Mouse (Mus musculus) kidney, postnatal 25 days (tissue): ENCODE results near the gene Ccdc120.

ENCODE experiments used
- DNase-seq, 2 experiments: peaks; one replicate each; pipeline ENCODE4 v3.0.0; 2021; ENCODE audit warnings: mixed read lengths in 2 of 2

Gene Ccdc120

DNA sequence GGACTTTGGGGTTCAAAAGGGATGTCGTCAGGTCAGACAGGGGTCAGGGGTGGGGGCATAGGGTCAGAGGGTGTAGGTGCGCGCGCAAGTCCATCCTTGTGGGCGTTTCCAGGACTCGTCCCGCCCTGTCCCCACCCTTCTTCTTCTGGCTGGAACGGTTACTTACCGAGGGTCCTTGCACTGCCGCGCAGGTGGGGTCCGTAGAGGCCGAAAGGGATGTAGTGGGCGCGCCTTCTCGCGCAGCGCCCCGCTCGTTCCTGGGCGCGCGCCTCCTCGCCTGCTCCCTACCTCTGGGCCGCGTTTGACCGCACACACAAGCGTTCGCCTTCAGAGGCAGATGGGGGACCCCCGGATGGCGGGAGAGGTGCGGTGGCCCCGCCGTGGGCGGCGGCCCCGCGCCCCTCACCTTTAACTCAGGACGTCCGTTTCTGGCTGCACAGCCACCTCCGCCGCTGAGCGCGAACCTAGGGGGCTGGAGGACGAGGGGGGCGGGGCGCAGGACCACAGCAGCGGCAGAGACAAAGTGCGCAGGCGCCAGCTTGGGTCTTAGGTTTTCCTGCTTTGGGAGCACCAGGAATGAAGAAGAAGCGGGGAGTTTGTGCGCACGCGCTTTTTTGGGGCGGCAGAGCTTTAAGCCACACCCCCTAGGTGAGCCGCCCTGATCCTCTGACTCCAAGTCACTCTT is at the start of gene Ccdc120:
TSS of gene Ccdc120 (minus strand) at position 474 of the 685 bp plus-strand sequence.
- peak; percentile 84 to 87 for DNase-seq

DNA sequence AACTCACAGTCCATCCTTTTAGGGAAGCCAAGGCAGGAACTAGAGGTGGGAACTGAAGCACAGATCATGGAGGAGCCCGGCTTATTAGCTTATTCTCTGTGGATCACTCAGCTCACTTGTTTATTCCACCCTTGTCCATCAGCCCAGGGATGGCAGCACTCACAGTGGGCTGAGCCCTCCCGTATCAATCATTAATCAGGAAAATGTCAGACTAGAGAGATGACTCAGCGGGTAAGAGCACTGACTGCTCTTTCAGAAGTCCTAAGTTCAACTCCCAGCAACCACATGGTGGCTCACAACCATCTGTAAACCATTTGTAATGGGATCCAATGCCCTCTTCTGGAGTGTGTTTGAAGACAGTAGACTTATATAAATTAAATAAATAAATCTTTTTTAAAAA is 46.6 kb upstream of the Ccdc120 start:
- DNase-seq, result peak; percentile 28 to 60

DNA sequence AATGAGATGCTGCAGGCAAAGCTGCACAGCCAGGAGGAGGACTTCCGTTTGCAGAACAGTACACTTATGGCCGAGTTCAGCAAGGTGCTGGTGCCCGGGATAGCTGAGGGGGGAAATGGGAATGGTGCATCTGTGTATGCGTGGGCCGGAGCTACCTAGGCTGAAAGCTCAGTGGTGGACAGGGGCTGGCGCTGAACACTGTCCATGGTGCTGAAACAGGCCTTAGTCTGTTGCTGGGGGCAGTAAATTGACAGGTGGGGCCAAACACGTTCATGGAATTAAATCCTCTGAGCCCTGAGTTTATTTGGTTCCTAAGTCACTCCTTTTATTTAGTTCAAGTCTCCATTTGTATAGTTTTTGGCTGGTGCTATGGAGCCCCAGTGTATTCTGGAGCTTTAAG is 44.3 kb upstream of the Ccdc120 start:
- peak; percentile 56 to 58 for DNase-seq

DNA sequence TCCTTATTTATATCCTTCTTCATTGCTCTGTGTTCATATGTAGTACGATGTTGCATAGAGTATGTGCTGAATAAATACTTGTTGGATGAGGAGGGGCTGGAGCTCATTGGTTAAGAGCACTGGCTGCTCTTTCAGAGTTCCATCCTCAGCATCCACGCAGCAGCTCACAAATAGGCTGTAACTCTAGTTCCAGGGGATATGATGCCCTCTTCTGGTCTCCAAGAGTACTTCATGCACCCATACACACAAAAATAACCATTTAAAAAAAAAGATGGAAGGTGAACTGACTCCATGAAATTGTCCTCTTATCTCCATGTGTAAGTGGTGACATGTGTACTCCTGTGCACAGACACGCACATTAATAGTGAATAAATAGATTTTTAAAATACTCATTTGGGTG is 42.7 kb upstream of the Ccdc120 start:
- peak in 1 of 2 experiments; percentile 9 for DNase-seq

DNA sequence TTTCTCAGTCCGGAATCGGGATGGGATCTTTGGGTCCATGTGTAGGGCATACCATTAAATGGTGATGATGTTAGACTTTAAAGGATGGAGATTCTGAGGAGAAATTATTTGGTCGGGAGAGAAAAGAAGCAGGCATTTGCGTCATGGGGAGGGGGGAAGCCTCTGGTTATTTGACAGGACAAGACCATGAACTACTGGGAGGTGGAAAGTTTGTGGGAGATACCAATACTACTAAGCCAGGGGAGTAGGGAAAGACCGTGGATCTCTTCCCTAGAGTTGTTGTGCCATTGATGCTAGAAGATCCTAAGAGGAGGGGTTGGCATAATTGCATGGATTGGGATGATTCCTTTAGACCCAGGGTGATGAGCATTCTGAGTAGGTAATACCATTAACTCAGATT is 39.6 kb upstream of the Ccdc120 start:
- no peak for DNase-seq

DNA sequence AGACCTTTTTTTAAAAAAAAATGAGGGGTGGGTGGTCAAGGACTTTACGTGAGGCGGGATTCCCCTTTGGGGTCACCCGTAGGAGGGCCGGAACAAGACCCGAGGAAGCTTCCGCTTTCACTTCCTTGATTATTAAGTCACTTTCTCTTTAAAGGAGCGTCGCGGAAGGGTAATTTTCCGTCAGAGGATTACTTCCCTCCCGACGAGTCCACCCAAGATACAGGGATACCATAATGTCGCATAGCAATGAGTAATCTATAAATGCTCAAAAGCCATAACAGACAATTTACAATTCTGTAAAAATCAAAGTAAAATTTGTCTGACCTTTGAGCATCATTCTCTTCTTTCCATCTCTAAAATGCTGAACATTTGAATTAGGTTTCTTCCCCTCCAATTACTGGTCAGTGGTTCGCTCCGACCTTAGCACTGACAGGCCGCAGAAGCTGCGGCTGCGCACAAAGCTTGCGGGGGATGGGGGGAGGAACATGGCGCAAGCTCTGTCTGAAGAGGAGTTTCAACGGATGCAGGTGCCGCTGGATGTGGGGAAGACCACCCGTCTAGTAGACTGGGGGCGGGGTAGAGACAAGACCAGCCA is 38.9 kb upstream of the Ccdc120 start, which contains the start of gene Gripap1:
TSS of gene Gripap1 (plus strand) at position 224 of the 595 bp plus-strand sequence.
- DNase-seq, result peak; percentile 76 to 86

DNA sequence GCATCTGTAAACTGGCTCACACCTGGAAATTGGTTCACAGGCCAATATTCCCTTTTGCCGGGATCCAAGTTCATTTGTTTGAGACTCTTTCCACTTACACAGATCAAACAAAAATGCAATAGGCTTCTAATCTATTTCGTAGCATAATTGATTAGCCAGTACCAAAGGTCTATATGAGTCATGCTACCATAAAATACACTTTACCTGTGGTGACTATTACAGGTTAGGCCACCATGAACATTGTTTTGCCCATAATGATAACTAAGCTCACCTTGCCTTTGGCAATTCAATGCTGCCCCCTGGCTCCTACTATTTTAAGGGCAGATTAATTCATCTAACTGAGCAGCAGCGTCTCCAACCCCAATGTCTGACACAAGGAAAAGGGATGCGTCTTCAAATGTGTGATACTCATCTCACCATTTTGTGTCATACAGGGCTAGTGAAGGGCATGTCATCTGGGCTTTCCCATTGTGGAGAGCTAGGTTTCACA is 31.9 kb upstream of the Ccdc120 start:
- DNase-seq, result no peak

DNA sequence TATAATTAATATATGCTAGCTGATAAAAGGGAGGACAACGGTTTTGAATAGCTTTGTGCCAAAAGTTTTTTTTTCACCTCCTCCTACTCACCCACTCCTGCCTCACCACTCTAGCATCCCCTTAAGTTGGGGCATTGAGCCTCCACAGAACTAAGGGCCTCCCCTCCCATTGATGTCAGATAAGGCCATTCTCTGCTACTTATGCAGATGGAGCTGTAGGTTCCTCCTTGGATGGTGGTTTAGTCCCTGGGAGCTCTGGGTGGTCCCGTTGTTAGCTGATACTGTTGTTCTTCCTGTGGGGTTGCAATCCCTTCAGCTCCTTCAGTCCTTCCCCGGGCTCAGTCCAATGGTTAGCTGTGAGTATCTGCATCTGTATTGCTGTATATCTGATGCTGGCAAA is 28.6 kb upstream of the Ccdc120 start:
- DNase-seq, result no peak

DNA sequence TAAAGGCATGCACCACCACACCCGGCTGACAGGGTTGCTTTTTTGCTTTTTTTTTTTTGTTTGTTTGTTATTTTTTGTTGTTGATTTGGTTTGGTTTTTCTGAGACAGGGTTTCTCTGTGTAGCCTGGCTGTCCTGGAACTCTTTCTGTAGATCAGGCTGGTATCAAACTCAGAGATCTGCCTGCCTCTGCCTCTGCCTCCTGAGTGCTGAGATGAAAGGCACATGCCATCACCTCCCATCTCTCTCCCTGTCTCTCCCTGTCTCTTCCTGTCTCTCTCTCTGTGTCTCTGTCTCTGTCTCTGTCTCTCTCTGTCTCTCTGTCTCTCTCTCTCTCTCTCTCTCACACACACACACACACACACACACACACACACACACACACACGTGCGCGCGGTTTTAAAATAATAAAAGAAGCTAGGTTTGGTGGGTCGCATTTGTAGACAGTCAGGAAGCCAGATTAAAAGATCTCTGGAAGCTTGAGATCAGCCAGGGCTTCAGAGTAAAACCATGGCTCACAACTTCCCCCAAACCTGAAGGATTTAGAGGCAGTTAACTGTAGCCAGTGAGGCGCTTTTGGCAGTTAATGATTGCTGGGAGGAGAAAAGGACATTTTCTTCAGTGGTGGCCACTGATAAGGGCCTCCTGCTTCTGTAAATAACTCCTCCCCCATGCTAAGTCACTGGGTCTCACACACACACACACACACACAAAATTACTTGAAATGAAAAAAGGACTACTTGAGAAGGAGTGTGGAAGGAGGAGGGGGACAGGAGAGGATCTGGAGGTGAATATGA is 27.9 kb upstream of the Ccdc120 start:
- DNase-seq, result no peak

DNA sequence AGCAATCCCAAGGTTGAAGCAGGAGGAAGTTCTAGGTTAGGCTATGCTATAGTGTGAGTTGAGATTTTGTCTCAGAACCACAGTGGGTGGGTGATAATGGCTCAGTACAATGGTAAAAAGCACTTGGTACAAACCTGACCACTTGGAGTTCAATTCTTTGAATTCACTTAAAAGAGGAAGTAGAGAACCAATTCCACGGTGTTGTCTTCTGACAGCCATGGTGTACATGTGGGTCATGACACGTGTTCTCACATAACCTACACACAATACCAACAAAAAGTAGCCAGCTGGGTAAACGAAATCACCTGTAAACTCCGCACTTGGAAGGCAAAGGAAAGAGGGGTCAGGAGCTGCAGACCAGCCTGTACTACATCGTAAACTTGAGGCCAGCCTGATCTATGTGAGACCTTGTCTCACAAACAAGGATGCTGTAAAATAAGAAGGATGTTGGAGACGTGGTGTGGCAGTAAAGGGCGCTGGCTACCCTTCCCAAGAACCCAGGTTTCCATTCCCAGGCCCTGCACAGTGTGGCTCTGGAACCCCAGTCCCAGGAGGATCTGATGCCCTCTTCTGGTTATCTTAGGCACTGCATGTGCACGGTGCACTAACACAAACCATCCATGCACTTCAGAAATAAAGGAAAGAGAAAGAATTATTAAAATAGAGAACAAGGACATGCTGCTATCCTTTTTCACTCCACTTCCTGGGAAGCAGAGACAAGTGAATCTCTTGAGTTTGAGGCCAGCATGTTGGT is 25.8 kb upstream of the Ccdc120 start:
- peak in 1 of 2 experiments; percentile 74 for DNase-seq

DNA sequence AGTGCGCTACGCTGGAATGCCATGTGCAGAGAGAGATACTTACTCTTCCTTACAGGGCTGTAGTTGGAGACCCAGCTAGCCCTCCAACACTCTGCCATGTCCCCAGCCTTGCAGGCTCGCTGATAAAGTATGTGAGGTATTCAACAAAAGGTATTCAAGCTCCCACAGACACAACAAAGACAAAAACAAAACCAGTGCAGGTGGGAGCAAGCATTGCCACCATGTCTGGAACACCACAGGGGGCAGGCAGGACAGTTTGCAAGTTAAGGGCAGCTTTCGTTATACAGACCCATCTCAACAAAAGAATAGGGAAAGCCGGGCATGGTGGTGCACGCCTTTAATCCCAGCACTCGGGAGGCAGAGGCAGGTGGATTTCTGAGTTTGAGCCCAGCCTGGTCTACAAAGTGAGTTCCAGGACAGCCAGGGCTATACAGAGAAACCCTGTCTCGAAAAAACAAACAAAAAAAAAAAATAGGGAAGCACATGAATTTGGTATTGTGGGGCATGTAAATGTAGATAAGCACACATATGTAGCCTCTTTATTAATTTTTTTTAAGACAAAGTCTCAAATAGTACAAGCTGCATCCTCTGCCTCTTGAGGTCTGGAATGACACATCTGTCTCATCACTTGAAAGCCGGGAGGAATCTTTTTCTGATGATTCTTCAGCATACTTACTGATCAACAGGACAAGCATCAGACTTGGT is 24.9 kb upstream of the Ccdc120 start:
- no peak for DNase-seq

DNA sequence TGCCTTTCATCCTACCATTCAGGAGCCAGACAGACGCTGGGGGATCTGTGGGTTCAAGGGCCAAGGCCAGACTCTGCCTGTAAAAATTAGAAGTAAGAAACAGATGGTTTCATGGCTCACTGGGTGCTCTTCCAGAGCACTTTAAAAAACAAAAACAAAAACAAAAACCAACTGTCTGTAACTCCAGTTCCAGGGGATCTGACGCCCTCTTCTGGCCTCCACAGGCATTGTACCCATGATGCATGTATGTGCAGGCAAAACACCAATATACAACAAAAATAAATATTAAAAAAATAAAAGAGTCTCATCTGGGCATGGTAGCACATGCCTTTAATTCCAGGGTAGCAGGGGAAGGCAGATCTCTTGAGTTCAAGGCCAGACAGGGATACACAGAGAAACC is 22.1 kb upstream of the Ccdc120 start:
- DNase-seq, result peak in 1 of 2 experiments; percentile 45

DNA sequence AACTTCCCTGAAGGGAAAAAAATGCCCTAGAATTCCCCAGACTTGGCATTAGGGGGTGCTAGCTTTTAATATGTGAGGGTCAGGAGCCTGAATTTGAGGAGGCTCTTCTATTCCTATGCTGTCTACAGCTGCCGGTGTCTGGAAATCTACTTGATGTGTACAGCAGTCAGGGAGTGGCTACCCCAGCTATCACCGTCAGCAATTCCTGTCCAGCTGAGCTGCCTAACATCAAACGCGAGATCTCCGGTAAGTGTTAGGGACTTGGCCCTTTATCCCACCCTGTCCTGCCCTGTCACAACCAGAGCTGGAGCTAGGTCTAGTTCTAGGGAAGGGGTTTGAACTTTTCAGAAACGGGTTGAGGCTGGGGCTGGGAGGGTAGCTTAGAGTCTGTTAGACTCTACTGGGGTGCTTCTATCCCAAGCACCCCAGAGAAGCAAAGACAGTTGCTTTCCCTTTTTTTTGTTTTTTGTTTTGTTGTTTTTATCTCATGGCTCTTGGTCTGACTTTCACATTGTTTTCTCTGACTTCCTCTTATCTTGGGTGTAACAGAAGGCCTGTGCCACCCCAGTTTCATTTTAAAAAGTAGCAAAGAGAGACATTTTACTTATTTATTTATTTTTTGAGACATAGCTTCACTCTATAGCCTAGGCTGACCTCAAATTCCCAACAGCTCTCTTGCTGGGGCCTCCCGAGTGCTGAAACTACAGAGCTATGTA is 18.8 kb upstream of the Ccdc120 start:
- DNase-seq, result no peak

DNA sequence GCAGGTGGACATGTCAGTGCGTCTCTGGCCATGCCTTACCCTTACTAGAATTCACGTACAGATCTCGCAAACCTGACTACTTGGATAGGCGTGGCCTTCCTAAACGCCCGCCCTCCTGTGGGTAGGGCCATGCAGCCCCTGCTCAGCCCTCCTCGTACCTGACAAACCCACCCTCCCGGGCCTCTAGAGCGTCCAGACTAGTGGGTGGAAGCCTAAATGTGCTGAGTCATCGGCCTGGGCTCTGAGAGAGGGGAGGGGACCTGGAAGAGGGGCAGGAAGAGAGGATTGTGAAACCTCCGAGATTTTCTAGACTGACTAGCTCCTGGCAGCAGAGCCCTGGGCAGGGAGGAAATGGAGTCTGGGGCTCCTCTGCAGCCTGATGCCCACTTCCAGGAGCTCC is 15.1 kb upstream of the Ccdc120 start:
- DNase-seq, result peak; percentile 46 to 76

DNA sequence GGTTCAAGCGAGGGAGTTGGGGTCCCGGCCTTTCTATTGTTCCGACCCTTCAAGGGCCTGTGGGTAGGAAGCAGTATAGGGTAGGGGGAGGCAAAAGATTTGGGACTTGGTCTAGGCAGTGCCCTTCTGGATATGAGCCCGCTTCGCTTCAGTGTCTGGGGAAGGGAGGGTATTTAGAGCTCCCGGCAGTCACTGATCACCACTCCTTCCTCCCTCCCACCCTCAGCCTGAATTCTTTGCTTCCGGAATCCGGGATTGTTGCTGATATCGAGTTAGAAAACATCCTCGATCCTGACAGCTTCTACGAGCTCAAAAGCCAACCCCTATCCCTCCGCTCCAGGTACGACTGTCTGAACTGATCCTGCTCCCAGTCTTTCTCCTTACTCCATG is 14.6 kb upstream of the Ccdc120 start:
- DNase-seq, result no peak

DNA sequence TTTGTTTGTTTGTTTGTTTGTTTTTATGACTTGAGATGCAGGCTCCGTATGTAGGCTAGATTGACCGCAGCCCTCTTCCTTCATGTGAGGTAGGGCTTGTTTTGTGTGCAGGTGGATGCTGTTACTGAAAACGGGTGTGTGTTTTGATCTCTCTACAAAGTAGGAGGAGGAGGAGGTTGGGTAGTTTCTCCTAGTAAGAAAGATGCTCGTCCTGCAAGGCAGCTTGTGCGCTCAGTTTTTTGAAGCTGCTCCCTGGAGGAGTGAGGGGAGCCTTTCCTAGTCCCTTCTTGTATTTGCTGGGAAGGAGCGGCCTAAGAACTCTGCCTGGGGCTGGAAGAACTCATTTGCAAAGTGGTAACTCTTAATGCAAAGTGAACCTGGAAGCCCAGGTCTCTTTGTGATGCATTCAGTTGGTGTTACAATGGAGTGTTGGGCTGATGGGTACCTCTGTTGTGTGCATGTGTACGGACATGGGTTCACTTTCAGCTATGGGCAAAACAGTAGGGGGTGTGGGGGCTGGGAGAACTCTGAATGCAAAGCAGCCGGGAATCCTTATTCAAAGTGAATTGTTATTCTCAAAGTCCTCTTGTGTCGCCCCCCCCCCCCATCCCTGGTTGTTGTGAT is 14.1 kb upstream of the Ccdc120 start:
- no peak for DNase-seq

DNA sequence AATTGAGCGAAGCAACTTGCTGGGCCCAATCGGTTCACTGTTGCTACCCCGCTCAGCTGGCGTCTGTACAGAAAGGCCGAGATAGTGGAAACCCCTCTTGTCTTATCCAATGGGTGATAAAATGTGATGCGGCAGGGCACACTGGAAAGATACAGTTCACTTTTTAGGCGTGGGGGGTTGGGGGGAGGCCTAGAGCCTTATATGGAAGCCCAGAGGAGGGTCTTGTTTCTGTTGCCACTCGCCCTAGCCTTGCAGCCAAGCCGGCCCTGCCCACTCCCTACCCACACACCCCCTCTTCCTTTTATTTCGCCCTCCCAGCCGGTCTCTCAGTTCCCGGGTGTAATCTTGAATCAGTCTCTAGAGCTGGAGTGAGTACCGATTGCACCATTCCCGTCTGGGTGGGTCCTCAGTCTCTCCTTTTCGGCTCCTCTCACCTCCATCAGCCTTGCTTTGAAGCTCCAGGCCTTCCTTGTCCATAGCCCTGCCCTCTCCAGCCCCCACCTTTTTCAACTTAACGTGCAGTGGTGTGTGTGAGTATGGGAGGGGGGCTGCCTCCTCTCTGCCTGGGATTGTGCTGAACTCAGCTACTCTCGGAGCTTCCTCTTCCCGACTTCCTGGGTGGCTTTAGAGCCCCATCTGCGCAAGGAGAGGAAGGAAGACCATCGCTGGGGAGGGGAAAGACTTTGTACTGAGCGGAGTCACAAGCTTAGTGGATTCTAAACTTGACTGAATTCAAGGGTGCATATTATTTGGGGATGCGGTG is 13.1 kb upstream of the Ccdc120 start:
- peak in 1 of 2 experiments; percentile 59 for DNase-seq

DNA sequence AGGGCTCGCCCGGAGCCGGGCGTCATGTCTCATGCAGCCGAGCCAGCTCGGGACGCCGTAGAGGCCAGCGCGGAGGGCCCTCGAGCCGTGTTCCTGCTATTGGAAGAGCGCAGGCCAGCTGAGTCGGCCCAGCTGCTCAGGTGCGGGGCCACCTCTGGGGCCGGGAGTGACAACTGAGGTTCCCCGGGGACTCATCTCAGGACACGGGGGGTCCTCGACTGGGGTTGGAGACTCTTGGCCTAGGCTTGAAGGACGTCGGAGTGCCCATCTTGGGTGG is 12.2 kb upstream of the Ccdc120 start:
- no peak for DNase-seq

DNA sequence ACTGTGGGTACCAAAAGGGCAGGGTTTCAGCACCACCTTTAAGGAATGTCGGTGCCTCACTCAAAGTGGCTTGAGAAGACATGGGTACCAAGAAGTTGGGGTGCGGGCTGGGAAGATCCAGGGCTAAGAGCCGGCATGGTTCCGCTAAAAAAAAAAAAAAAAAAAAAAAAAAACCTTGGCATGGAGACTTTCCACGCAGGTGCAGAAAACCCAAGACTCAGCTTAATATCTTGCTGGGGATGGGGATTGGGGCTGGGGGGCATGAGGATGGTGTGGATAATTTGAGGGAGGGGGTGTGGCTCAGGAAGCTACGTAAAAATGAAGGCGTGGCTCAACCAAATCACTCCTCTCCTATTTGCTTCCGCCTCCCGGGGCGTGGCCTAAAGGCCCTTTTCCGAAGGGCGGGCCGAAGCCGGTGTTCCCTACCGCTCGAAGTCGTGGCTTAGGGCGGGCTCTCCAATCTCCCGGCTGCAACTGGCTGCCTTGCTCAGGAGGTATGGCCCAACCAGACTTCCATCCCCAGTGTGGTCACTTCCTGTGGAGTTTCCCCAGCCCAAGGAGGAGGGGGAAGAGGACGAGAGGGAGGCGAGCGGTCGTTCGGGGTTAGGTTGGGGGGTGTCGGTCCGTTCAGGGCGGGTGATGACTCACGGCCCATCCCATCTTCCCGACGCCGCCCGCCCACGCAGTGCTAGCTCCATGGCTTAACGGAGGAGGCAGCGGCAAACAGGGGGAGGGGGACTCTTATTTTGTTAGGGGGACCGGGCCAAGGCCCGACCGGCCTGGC is 11.6 kb upstream of the Ccdc120 start, which contains the start of gene Tfe3:
TSS of gene Tfe3 (plus strand) at position 424 of the 784 bp plus-strand sequence.
- DNase-seq, result peak; percentile 92 to 97

DNA sequence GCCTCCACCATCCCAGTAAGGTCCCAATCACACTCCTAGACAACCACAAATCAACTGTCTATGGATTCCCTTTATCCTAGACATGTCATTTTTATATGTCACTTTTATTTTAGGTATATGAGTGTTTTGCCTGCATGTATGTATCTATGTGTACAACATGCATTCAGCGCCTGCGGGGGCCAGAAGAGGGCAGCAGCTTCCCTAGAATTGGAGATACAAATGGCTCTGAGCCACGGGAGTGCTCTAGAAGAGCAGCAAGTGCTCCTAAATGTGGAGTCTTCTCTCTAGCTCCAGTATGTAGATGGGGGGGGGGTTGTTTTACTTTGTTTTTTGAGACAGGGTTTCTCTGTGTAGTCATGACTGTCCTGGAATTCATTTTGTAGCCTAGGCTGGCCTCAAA is 2.9 kb upstream of the Ccdc120 start:
- DNase-seq, result peak in 1 of 2 experiments; percentile 45
